Mouse (Mus musculus): ENCODE measurements around the gene Tspan12. TPM values are rescaled to one million over a fixed set of nuclear protein-coding genes. Genes with fewer than 3 reads are reported as not detected.

Tspan12 gene
- polyA plus RNA-seq, 1 experiment from 2014 or later, result 59.4 TPM

GRCm38 (mm10) chr6:21855921-21856320, 3.6 kb upstream of the Tspan12 start:
- WGBS, result 19% methylated on average over 7 of the region's 7 CpGs
- H3K27me3 ChIP-seq (ENCODE audit: control insufficient read depth, insufficient read depth, low read depth, low read length), result no peaks in the 10 kb centered on the region
- no peak overlapping the region for H3K4me3 ChIP-seq (ENCODE audit: low read length)
- H3K27ac ChIP-seq (ENCODE audit: low read length), result no peak overlapping the region
- H3K4me2 ChIP-seq (ENCODE audit: low read depth, low read length), result no peak overlapping the region
- no peaks in the 10 kb centered on the region for H3K36me3 ChIP-seq (ENCODE audit: control insufficient read depth, insufficient read depth, low read length)
- no peak overlapping the region for H3K9ac ChIP-seq (ENCODE audit: low read length)
- no peaks in the 10 kb centered on the region for H3K9me3 ChIP-seq (ENCODE audit: control insufficient read depth, low read length)
- peaks cover 7% of the 10 kb centered on the region; the same call in 1 of the 2 replicates for H3K4me1 ChIP-seq (replicated peaks; ENCODE audit: control insufficient read depth, insufficient read depth, low read length)
- ATAC-seq (ENCODE audit: low read depth), result no peak

DNA sequence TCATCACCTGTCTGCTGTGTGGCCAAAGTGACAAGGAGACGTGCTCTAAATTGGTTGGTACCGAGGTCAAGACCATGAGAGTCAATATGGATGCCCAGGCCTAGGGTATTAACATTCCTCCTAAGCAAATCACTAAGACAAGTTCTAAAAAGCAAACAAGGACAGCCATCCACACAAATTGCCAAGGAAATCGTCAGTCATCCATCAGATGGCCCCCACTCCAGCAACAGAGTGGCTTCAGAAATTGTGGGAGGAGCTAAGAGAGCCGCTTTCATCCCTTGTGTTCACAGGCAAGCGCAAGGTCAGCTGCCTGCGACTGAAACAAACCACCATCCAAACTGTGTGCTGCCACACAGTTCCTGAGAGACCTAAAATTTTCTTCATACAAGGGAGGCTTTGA, 1.0 kb upstream of the Tspan12 start:
- ATAC-seq (ENCODE audit: low read depth), result no peak
- no peak overlapping the region for H3K4me3 ChIP-seq (ENCODE audit: low read length)
- no peaks in the 10 kb centered on the region for H3K36me3 ChIP-seq (ENCODE audit: control insufficient read depth, insufficient read depth, low read length)
- H3K27ac ChIP-seq (ENCODE audit: low read length), result no peak overlapping the region
- WGBS, result 25% methylated on average over 6 of the region's 6 CpGs
- H3K4me1 ChIP-seq (replicated peaks; ENCODE audit: control insufficient read depth, insufficient read depth, low read length), result peaks cover 8% of the 10 kb centered on the region; the same call in 1 of the 2 replicates
- no peaks in the 10 kb centered on the region for H3K27me3 ChIP-seq (ENCODE audit: control insufficient read depth, insufficient read depth, low read depth, low read length)
- no peak overlapping the region for H3K4me2 ChIP-seq (ENCODE audit: low read depth, low read length)
- no peak overlapping the region for H3K9ac ChIP-seq (ENCODE audit: low read length)
- no peaks in the 10 kb centered on the region for H3K9me3 ChIP-seq (ENCODE audit: control insufficient read depth, low read length)

DNA sequence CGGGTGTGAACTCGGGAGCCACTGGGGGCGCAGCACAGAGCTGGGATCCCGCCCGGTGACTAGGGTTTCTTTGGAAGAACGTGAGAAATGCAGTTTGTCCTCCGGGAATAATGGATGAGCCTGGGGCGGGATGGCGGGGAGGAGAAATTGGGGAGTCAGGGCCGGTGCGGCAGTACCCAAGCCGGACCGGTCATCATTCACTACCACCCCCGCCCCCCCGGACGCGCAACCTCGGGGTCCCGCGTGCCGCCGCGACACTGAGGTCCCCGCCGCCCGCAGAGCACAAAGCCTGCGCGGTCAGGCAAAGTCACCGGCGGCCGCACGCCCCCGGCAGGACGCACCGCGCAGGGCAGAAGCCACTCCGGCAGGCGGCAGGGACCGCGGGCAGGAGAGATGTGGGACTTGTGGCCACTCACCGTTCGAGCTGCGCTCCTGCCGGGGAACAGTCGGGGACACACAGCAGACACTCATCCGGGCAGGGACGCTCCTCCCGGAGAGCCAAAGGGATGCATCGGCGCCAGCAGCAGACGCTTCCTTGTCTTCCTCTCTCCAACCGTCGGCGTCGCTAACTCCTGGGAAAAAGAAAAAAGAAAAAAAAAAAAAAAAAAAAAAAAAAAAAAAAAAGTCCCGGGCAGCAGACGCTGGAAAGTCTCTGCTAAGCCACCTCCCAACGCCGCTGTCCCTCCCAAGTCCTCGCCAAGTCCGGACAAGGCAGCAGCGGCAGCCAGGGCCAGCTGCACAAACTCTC, 545 bp downstream of the Tspan12 start:
- no peaks in the 10 kb centered on the region for H3K9me3 ChIP-seq (ENCODE audit: control insufficient read depth, low read length)
- peaks cover 8% of the 10 kb centered on the region; the same call in 1 of the 2 replicates for H3K4me1 ChIP-seq (replicated peaks; ENCODE audit: control insufficient read depth, insufficient read depth, low read length)
- WGBS, result under 1% methylated on average over 61 of the region's 62 CpGs
- no peaks in the 10 kb centered on the region for H3K27me3 ChIP-seq (ENCODE audit: control insufficient read depth, insufficient read depth, low read depth, low read length)
- peak overlapping the region; percentile 85 for H3K9ac ChIP-seq (ENCODE audit: low read length)
- H3K4me2 ChIP-seq (ENCODE audit: low read depth, low read length), result peak overlapping the region; percentile 83
- H3K36me3 ChIP-seq (ENCODE audit: control insufficient read depth, insufficient read depth, low read length), result no peaks in the 10 kb centered on the region
- peak; percentile 91 for ATAC-seq (ENCODE audit: low read depth)
- peak overlapping the region; percentile 96 for H3K27ac ChIP-seq (ENCODE audit: low read length)
- H3K4me3 ChIP-seq (ENCODE audit: low read length), result peak overlapping the region; percentile 82

- 0% methylated on average over 5 of the region's 5 CpGs for WGBS
- H3K4me1 ChIP-seq (replicated peaks; ENCODE audit: control insufficient read depth, insufficient read depth, low read length), result peaks cover 8% of the 10 kb centered on the region; the same call in 1 of the 2 replicates
Observed at GRCm38 (mm10) chr6:21851346-21851595, 1.0 kb downstream of the Tspan12 start.

GRCm38 (mm10) chr6:21850526-21851345, 1.6 kb downstream of the Tspan12 start:
- H3K27me3 ChIP-seq (ENCODE audit: control insufficient read depth, insufficient read depth, low read depth, low read length), result no peaks in the 10 kb centered on the region
- H3K4me3 ChIP-seq (ENCODE audit: low read length), result peak overlapping the region; percentile 82
- peak overlapping the region; percentile 83 for H3K4me2 ChIP-seq (ENCODE audit: low read depth, low read length)
- no peaks in the 10 kb centered on the region; the same call in 1 of the 2 replicates for H3K36me3 ChIP-seq (ENCODE audit: control insufficient read depth, insufficient read depth, low read length)
- 10% methylated on average over 21 of the region's 21 CpGs for WGBS
- peak; percentile 34 for ATAC-seq (ENCODE audit: low read depth)
- peak overlapping the region; percentile 96 for H3K27ac ChIP-seq (ENCODE audit: low read length)
- H3K9me3 ChIP-seq (ENCODE audit: control insufficient read depth, low read length), result no peaks in the 10 kb centered on the region
- H3K4me1 ChIP-seq (replicated peaks; ENCODE audit: control insufficient read depth, insufficient read depth, low read length), result peaks cover 5% of the 10 kb centered on the region; the same call in 1 of the 2 replicates
- H3K9ac ChIP-seq (ENCODE audit: low read length), result peak overlapping the region; percentile 85

More at GRCm38 (mm10) chr6:21851346-21851595, 1.0 kb downstream of the Tspan12 start:
- ATAC-seq (ENCODE audit: low read depth), result no peak; the same call in 1 of the 2 replicates
- Histone ChIP-seq H3K4me2 (ENCODE audit: low read depth, low read length) (peak overlapping the region; percentile 83), H3K36me3 (ENCODE audit: control insufficient read depth, insufficient read depth, low read length) (no peaks in the 10 kb centered on the region), H3K4me3 (ENCODE audit: low read length) (peak overlapping the region; percentile 82), H3K9ac (ENCODE audit: low read length) (peak overlapping the region; percentile 85), H3K9me3 (ENCODE audit: control insufficient read depth, low read length) (no peaks in the 10 kb centered on the region), H3K27me3 (ENCODE audit: control insufficient read depth, insufficient read depth, low read depth, low read length) (no peaks in the 10 kb centered on the region), H3K27ac (ENCODE audit: low read length) (peak overlapping the region; percentile 96)

GRCm38 (mm10) chr6:21848808-21849207, 3.5 kb downstream of the Tspan12 start:
- no peaks in the 10 kb centered on the region for H3K27me3 ChIP-seq (ENCODE audit: control insufficient read depth, insufficient read depth, low read depth, low read length)
- 90% methylated on average over 4 of the region's 4 CpGs for WGBS

DNA sequence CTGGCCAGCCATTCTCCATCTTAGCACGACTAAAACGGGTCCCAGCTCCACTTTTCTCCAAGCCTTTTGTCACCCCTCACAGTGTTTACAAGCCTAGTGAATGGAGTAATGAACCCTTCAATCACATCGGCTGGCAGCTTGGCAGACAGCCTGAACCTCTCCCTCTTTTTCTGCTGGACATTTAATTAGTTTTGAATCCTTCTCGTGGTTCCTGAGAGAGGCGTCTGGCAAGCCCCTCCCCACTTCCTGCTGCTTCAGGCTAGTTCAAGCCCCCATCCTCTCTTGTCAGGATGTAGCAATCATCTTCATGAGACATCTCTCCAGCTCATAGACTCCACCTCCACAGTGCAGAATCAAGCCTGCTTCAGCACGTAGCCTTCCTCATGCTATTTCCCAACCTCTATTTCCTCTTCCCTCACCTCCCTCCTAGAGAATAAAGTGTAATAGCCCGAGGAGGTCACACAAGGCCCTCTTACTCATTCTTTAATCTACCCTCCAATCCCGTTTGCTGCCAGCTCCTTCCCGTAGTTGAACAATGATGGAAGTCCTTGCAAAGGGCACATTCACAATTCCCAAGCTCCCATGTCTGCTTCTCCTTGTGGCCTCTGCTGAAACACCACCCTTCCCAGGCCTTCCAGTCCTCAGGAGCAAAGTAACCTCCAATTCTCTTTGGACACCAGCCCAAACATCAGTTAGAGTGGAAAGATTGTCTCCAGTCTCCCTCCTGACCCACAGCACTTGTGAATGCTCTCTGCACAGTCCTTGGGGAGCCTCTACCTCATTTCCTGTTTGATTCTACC, 12.1 kb downstream of the Tspan12 start:
- H3K27ac ChIP-seq (ENCODE audit: low read length), result peak overlapping the region; percentile 65
- H3K4me1 ChIP-seq (replicated peaks; ENCODE audit: control insufficient read depth, insufficient read depth, low read length), result peaks cover 17% of the 10 kb centered on the region
- peak; percentile 88 for ATAC-seq (ENCODE audit: low read depth)
- no peak overlapping the region for H3K4me3 ChIP-seq (ENCODE audit: low read length)
- peak overlapping the region; percentile 38 for H3K4me2 ChIP-seq (ENCODE audit: low read depth, low read length)
- H3K9me3 ChIP-seq (ENCODE audit: control insufficient read depth, low read length), result no peaks in the 10 kb centered on the region
- H3K9ac ChIP-seq (ENCODE audit: low read length), result no peak overlapping the region
- 19% methylated on average over 9 of the region's 9 CpGs for WGBS
- H3K27me3 ChIP-seq (ENCODE audit: control insufficient read depth, insufficient read depth, low read depth, low read length), result no peaks in the 10 kb centered on the region
- H3K36me3 ChIP-seq (ENCODE audit: control insufficient read depth, insufficient read depth, low read length), result peaks cover under 1% of the 10 kb centered on the region; the same call in 1 of the 2 replicates

More at GRCm38 (mm10) chr6:21848808-21849207, 3.5 kb downstream of the Tspan12 start:
- no peak overlapping the region for H3K4me2 ChIP-seq (ENCODE audit: low read depth, low read length)
- H3K9ac ChIP-seq (ENCODE audit: low read length), result no peak overlapping the region
- H3K27ac ChIP-seq (ENCODE audit: low read length), result no peak overlapping the region
- no peak overlapping the region for H3K4me3 ChIP-seq (ENCODE audit: low read length)
- ATAC-seq (ENCODE audit: low read depth), result no peak
- H3K36me3 ChIP-seq (ENCODE audit: control insufficient read depth, insufficient read depth, low read length), result no peaks in the 10 kb centered on the region; the same call in 1 of the 2 replicates
- no peaks in the 10 kb centered on the region for H3K9me3 ChIP-seq (ENCODE audit: control insufficient read depth, low read length)
- peaks cover 4% of the 10 kb centered on the region; the same call in 1 of the 2 replicates for H3K4me1 ChIP-seq (replicated peaks; ENCODE audit: control insufficient read depth, insufficient read depth, low read length)

- Histone ChIP-seq H3K9me3 (ENCODE audit: control insufficient read depth, low read length) (no peaks in the 10 kb centered on the region), H3K27me3 (ENCODE audit: control insufficient read depth, insufficient read depth, low read depth, low read length) (no peaks in the 10 kb centered on the region), H3K9ac (ENCODE audit: low read length) (no peak overlapping the region), H3K4me3 (ENCODE audit: low read length) (no peak overlapping the region), H3K4me2 (ENCODE audit: low read depth, low read length) (no peak overlapping the region), H3K36me3 (ENCODE audit: control insufficient read depth, insufficient read depth, low read length) (peaks cover 6% of the 10 kb centered on the region; the same call in 1 of the 2 replicates), H3K4me1 (replicated peaks; ENCODE audit: control insufficient read depth, insufficient read depth, low read length) (peaks cover 17% of the 10 kb centered on the region), H3K27ac (ENCODE audit: low read length) (no peak overlapping the region)
- no peak for ATAC-seq (ENCODE audit: low read depth)
- WGBS, result 41% methylated on average over 10 of the region's 10 CpGs
Observed at GRCm38 (mm10) chr6:21839244-21839814, 13.0 kb downstream of the Tspan12 start.

Data from lung, embryonic 16.5 days (tissue).